22 mouse cellular contexts compared by ENCODE assay signal in the genomic region with DNA sequence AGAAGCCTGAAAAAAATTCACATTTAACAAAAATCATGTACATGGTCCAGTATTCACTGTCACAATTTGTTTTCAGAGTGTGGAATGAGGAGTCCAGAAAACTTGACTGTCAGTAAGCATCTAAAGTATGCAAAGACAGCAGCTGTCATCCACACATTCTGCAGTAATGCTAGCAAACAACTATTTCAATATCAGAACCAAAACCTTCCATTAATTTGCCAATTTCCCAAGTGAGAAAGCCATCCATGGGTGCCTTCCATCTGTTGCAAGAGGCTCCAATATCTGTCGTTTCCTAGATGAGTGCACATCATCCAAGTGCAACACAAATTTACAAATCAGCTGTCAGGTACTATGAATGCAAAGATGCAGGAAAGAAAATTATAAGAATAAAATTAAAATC.
DNase-seq lines count a peak whose midpoint lies in the region; ATAC-seq and TF ChIP-seq lines count a peak whose summit lies in the region.
"Had no signal": no experiment of that assay in that cellular context is flagged by ENCODE, and none has a peak within 500 bp of the region (broad histone marks: within the 10 kb centered on the region; RNA-seq: fewer than 3 reads in every experiment).

No protein-coding gene starts in this region.

- H3K4me1 ChIP-seq in forebrain, embryonic 15.5 days, result no peaks in the 10 kb centered on the region
- no peaks in the 10 kb centered on the region for H3K4me1 ChIP-seq in forebrain, embryonic 12.5 days
- H3K4me1 ChIP-seq in intestine, embryonic 15.5 days (replicated peaks), result no peaks in the 10 kb centered on the region
- H3K4me1 ChIP-seq: embryonic facial prominence, embryonic 12.5 days; heart, embryonic 10.5 days; hindbrain, embryonic 13.5 days had no signal

- no peaks in the 10 kb centered on the region for H3K9me3 ChIP-seq in forebrain, embryonic 15.5 days
- H3K9me3 ChIP-seq in forebrain, embryonic 12.5 days, result no peaks in the 10 kb centered on the region
- no peaks in the 10 kb centered on the region for H3K9me3 ChIP-seq in intestine, embryonic 15.5 days
- H3K9me3 ChIP-seq: embryonic facial prominence, embryonic 12.5 days; heart, embryonic 10.5 days; hindbrain, embryonic 13.5 days had no signal

- ATAC-seq in forebrain, embryonic 15.5 days (replicated peaks), result peak; percentile 71
- ATAC-seq in forebrain, embryonic 12.5 days (ENCODE audit: low FRiP score), result no peak
- no peak for ATAC-seq in intestine, embryonic 15.5 days
- ATAC-seq: activated CD4-positive, CD25-positive, alpha-beta regulatory T cell, adult 4 months; intestine, embryonic 16.5 days; Patski had no signal

- H3K36me3 ChIP-seq in forebrain, embryonic 15.5 days, result no peaks in the 10 kb centered on the region
- H3K36me3 ChIP-seq in forebrain, embryonic 12.5 days (replicated peaks), result no peaks in the 10 kb centered on the region
- no peaks in the 10 kb centered on the region for H3K36me3 ChIP-seq in intestine, embryonic 15.5 days
- H3K36me3 ChIP-seq: embryonic facial prominence, embryonic 12.5 days; heart, embryonic 10.5 days; hindbrain, embryonic 13.5 days had no signal

- H3K27ac ChIP-seq in forebrain, embryonic 15.5 days (replicated peaks), result no peak overlapping the region
- H3K27ac ChIP-seq in forebrain, embryonic 12.5 days, result no peak overlapping the region
- no peak overlapping the region for H3K27ac ChIP-seq in layer of hippocampus, adult 2 months
- H3K27ac ChIP-seq in intestine, embryonic 15.5 days, result no peak overlapping the region
- H3K27ac ChIP-seq: embryonic facial prominence, embryonic 12.5 days; heart, embryonic 10.5 days; hindbrain, embryonic 13.5 days had no signal

- H3K27me3 ChIP-seq in forebrain, embryonic 15.5 days, result no peaks in the 10 kb centered on the region
- H3K27me3 ChIP-seq in forebrain, embryonic 12.5 days, result no peaks in the 10 kb centered on the region
- H3K27me3 ChIP-seq in intestine, embryonic 15.5 days (replicated peaks), result no peaks in the 10 kb centered on the region
- H3K27me3 ChIP-seq: CH12.LX; embryonic facial prominence, embryonic 12.5 days; hindbrain, embryonic 13.5 days; Patski had no signal

- no peak overlapping the region for H3K4me2 ChIP-seq in forebrain, embryonic 15.5 days (replicated peaks)
- no peak overlapping the region for H3K4me2 ChIP-seq in forebrain, embryonic 12.5 days
- no peak overlapping the region for H3K4me2 ChIP-seq in intestine, embryonic 15.5 days (replicated peaks)
- H3K4me2 ChIP-seq: embryonic facial prominence, embryonic 12.5 days; hindbrain, embryonic 13.5 days had no signal

- peak; percentile 36 for DNase-seq in brain, embryonic 18.5 days (ENCODE audit: low read depth, low spot score)
- DNase-seq in layer of hippocampus, adult 2 months (ENCODE audit: low spot score in 2 of 2), result peak; percentile 24 to 34
- peak; percentile 6 for DNase-seq in telencephalon, adult 2 months (ENCODE audit: low read depth, low spot score)
- no peak for DNase-seq in kidney, adult 11 months
- DNase-seq: adrenal gland, postnatal 14 days; cerebellum, adult 11 months; cerebellum, adult 8-10 months; cerebellum, postnatal 14 days; gastrocnemius, postnatal 10 days; heart, adult 18-20 months; heart, postnatal 10 days; heart, postnatal 4 days had no signal

- H3K9ac ChIP-seq in forebrain, embryonic 15.5 days (replicated peaks), result no peak overlapping the region
- no peak overlapping the region for H3K9ac ChIP-seq in forebrain, embryonic 12.5 days
- H3K9ac ChIP-seq in intestine, embryonic 15.5 days, result no peak overlapping the region
- H3K9ac ChIP-seq: embryonic facial prominence, embryonic 12.5 days; hindbrain, embryonic 13.5 days had no signal

- WGBS in forebrain, embryonic 15.5 days, result 64% methylated on average over 1 of the region's 1 CpGs
- 89% methylated on average over 1 of the region's 1 CpGs for WGBS in forebrain, embryonic 12.5 days
- 76% methylated on average over 1 of the region's 1 CpGs for WGBS in intestine, embryonic 15.5 days

- TF ChIP-seq CTCF in layer of hippocampus, adult 2 months (conservative IDR thresholded peaks at IDR 0.05), result no peak

- H3K4me3 ChIP-seq in forebrain, embryonic 15.5 days, result no peak overlapping the region
- no peak overlapping the region for H3K4me3 ChIP-seq in forebrain, embryonic 12.5 days (replicated peaks)
- H3K4me3 ChIP-seq in layer of hippocampus, adult 2 months, result no peak overlapping the region
- H3K4me3 ChIP-seq in intestine, embryonic 15.5 days (replicated peaks), result no peak overlapping the region
- H3K4me3 ChIP-seq: embryonic facial prominence, embryonic 12.5 days; heart, embryonic 10.5 days; hindbrain, embryonic 13.5 days had no signal
